Comparison of ENCODE assay signal across 18 mouse cellular contexts in the genomic region with DNA sequence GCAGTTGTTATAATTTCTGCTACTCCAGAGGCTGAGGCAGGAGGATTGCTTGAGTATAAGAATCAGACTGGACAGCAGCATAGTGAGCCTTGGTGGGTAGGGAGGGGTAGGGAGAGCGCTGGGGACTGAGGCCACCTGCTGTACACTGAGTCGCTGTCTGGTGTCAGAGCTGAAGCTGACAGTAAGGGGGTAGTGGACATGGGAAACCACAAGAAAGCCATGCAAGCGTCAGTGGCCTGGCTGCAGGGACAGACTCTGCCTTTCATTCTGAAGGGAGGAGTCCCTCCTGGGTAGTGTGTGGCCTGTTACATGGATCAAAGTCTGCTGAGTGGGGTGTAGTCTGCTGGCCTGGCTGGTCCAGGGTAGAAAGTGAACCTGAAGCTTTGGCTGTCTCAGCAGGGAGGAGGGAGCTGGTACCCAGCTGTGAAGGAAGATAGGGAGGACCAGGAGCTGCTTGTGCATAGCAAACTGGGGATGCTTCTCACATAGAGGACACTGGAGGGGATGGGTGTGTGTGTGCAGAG. TPM values are rescaled to one million over a fixed set of nuclear protein-coding genes. Genes with fewer than 3 reads are reported as not detected.
A peak's percentile ranks its signal among the peaks of the same experiment; 100 is the strongest.
DNase-seq lines count a peak whose midpoint lies in the region; ATAC-seq and TF ChIP-seq lines count a peak whose summit lies in the region.
"Had no signal": no experiment of that assay in that cellular context is flagged by ENCODE, and none has a peak within 500 bp of the region (broad histone marks: within the 10 kb centered on the region; RNA-seq: fewer than 3 reads in every experiment).

No protein-coding gene starts in this region.

- peaks cover 8% of the 10 kb centered on the region for H3K36me3 ChIP-seq in heart, adult 2 months (ENCODE audit: control insufficient read depth, insufficient read depth, low read length)
- H3K36me3 ChIP-seq in kidney, adult 2 months (ENCODE audit: control insufficient read depth, insufficient read depth, low read length), result no peaks in the 10 kb centered on the region
- H3K36me3 ChIP-seq in kidney, embryonic 15.5 days, result no peaks in the 10 kb centered on the region
- H3K36me3 ChIP-seq in midbrain, embryonic 10.5 days, result no peaks in the 10 kb centered on the region
- no peaks in the 10 kb centered on the region for H3K36me3 ChIP-seq in midbrain, embryonic 13.5 days
- H3K36me3 ChIP-seq in stomach, embryonic 14.5 days (ENCODE audit: control insufficient read depth, insufficient read depth, low read length), result no peaks in the 10 kb centered on the region; the same call in 1 of the 2 replicates
- H3K36me3 ChIP-seq: G1E; liver, embryonic 12.5 days had no signal

- H3K9me3 ChIP-seq in kidney, embryonic 15.5 days (replicated peaks), result no peaks in the 10 kb centered on the region
- no peaks in the 10 kb centered on the region for H3K9me3 ChIP-seq in midbrain, embryonic 10.5 days (replicated peaks)
- H3K9me3 ChIP-seq in midbrain, embryonic 13.5 days, result no peaks in the 10 kb centered on the region
- no peaks in the 10 kb centered on the region for H3K9me3 ChIP-seq in stomach, embryonic 14.5 days (ENCODE audit: control insufficient read depth, low read depth, low read length)
- H3K9me3 ChIP-seq: forebrain, embryonic 13.5 days; G1E; liver, embryonic 12.5 days had no signal

- H3K27ac ChIP-seq in heart, adult 2 months, result peak overlapping the region; percentile 79
- H3K27ac ChIP-seq in kidney, adult 2 months (ENCODE audit: insufficient read depth, low read depth, low read length), result 0 out of 2 replicates have a peak overlapping the region, but pooled peaks have one; percentile 27
- H3K27ac ChIP-seq in kidney, embryonic 15.5 days, result no peak overlapping the region
- no peak overlapping the region; the same call in 1 of the 2 replicates for H3K27ac ChIP-seq in midbrain, embryonic 10.5 days (replicated peaks)
- H3K27ac ChIP-seq in midbrain, embryonic 13.5 days, result no peak overlapping the region
- H3K27ac ChIP-seq in stomach, embryonic 14.5 days (ENCODE audit: low read length), result peak overlapping the region; percentile 11; the same call in 1 of the 2 replicates
- H3K27ac ChIP-seq: forebrain, embryonic 13.5 days; hindbrain, embryonic 14.5 days; liver, embryonic 12.5 days had no signal

- H3K4me3 ChIP-seq in heart, adult 2 months, result peak overlapping the region; percentile 16; the same call in 1 of the 2 replicates
- no peak overlapping the region for H3K4me3 ChIP-seq in kidney, adult 2 months (ENCODE audit: insufficient read depth, low read depth, low read length)
- no peak overlapping the region for H3K4me3 ChIP-seq in kidney, embryonic 15.5 days (replicated peaks)
- 0 out of 2 replicates have a peak overlapping the region, but pooled peaks have one; percentile 18 for H3K4me3 ChIP-seq in midbrain, embryonic 10.5 days
- H3K4me3 ChIP-seq in midbrain, embryonic 13.5 days (replicated peaks), result no peak overlapping the region
- no peak overlapping the region for H3K4me3 ChIP-seq in stomach, embryonic 14.5 days (ENCODE audit: low read depth, low read length)
- H3K4me3 ChIP-seq: forebrain, embryonic 13.5 days; liver, embryonic 12.5 days; myocyte had no signal

- peaks cover 1% of the 10 kb centered on the region; the same call in 1 of the 2 replicates for H3K27me3 ChIP-seq in heart, adult 2 months (ENCODE audit: control insufficient read depth, insufficient read depth, low read length)
- H3K27me3 ChIP-seq in kidney, adult 2 months (replicated peaks; ENCODE audit: control insufficient read depth, insufficient read depth, low read length), result no peaks in the 10 kb centered on the region
- peaks cover 18% of the 10 kb centered on the region for H3K27me3 ChIP-seq in kidney, embryonic 15.5 days
- H3K27me3 ChIP-seq in midbrain, embryonic 10.5 days (ENCODE audit: low read depth, poor library complexity, severe bottlenecking), result peaks cover 22% of the 10 kb centered on the region
- H3K27me3 ChIP-seq in midbrain, embryonic 13.5 days, result peaks cover 4% of the 10 kb centered on the region; the same call in 1 of the 2 replicates
- H3K27me3 ChIP-seq in stomach, embryonic 14.5 days (ENCODE audit: control insufficient read depth, insufficient read depth, low read length), result 0 out of 2 replicates have a peak, but pooled peaks cover under 1% of the 10 kb centered on the region
- H3K27me3 ChIP-seq: forebrain, embryonic 13.5 days had no signal

- peaks cover 21% of the 10 kb centered on the region for H3K4me1 ChIP-seq in heart, adult 2 months (ENCODE audit: control insufficient read depth, insufficient read depth, low read length)
- H3K4me1 ChIP-seq in kidney, adult 2 months (ENCODE audit: control insufficient read depth, insufficient read depth, low read length), result no peaks in the 10 kb centered on the region; the same call in 1 of the 2 replicates
- H3K4me1 ChIP-seq in kidney, embryonic 15.5 days, result peaks cover 46% of the 10 kb centered on the region
- H3K4me1 ChIP-seq in midbrain, embryonic 10.5 days, result peaks cover 37% of the 10 kb centered on the region
- H3K4me1 ChIP-seq in midbrain, embryonic 13.5 days (replicated peaks), result peaks cover 18% of the 10 kb centered on the region; the same call in 1 of the 2 replicates
- H3K4me1 ChIP-seq in stomach, embryonic 14.5 days (ENCODE audit: control insufficient read depth, insufficient read depth, low read length), result peaks cover 27% of the 10 kb centered on the region

- TF ChIP-seq CTCF in heart, adult 2 months (IDR thresholded peaks at IDR 0.05), result no peak
- TF ChIP-seq CTCF in kidney, adult 2 months (conservative IDR thresholded peaks at IDR 0.05; ENCODE audit: insufficient read depth, insufficient read length, low read depth, low read length), result no peak

- no peak overlapping the region for H3K4me2 ChIP-seq in kidney, embryonic 15.5 days
- no peak overlapping the region for H3K4me2 ChIP-seq in midbrain, embryonic 13.5 days (replicated peaks)
- no peak overlapping the region for H3K4me2 ChIP-seq in stomach, embryonic 14.5 days (replicated peaks; ENCODE audit: low read depth, low read length)
- H3K4me2 ChIP-seq: forebrain, embryonic 13.5 days; hindbrain, embryonic 14.5 days; liver, embryonic 12.5 days had no signal

- WGBS in heart, adult 2 months, result 60% methylated on average over 3 of the region's 3 CpGs
- 50% methylated on average over 3 of the region's 3 CpGs for WGBS in kidney, adult 2 months
- WGBS in kidney, embryonic 15.5 days, result 59% methylated on average over 3 of the region's 3 CpGs
- 62% methylated on average over 3 of the region's 3 CpGs for whole genome bisulfite sequencing in midbrain, embryonic 10.5 days
- WGBS in midbrain, embryonic 13.5 days, result 22% methylated on average over 3 of the region's 3 CpGs
- 51% methylated on average over 3 of the region's 3 CpGs for WGBS in stomach, embryonic 14.5 days

- peaks cover 2% of the 10 kb centered on the region; the same call in 1 of the 2 replicates for H3K79me2 ChIP-seq in heart, adult 2 months (replicated peaks; ENCODE audit: control insufficient read depth, insufficient read depth, low read length)

- no peak for ATAC-seq in kidney, embryonic 15.5 days (replicated peaks; ENCODE audit: low FRiP score)
- ATAC-seq in midbrain, embryonic 13.5 days, result no peak
- no peak for ATAC-seq in stomach, embryonic 14.5 days (ENCODE audit: insufficient number of reproducible peaks, insufficient read depth, low FRiP score, low read depth)
- ATAC-seq: forebrain, embryonic 13.5 days; liver, embryonic 12.5 days had no signal

- no peak for DNase-seq in heart, adult 2 months
- DNase-seq in heart, postnatal 25 days (ENCODE audit: low spot score), result no peak
- DNase-seq in kidney, adult 2 months, result peak; percentile 66
- DNase-seq in midbrain, embryonic 10.5 days (ENCODE audit: low spot score), result no peak
- DNase-seq in B cell, adult 2 months, result no peak
- DNase-seq: adrenal gland, adult 8-10 months; cerebellum, postnatal 10 days; right cerebral cortex, postnatal 25 days had no signal

- TF ChIP-seq EP300 in heart, adult 2 months (IDR thresholded peaks at IDR 0.05; ENCODE audit: insufficient read depth, low read depth, low read length), result no peak

- TF ChIP-seq POLR2A in heart, adult 2 months (IDR thresholded peaks at IDR 0.05; ENCODE audit: insufficient read depth, low read depth, low read length), result no peak
- no peak for TF ChIP-seq POLR2A in kidney, adult 2 months (IDR thresholded peaks at IDR 0.05; ENCODE audit: low read depth, low read length)

- intact Hi-C loops in heart, adult 2 months (cut with DNase I), result no loop called here
- intact Hi-C loops in heart, postnatal 25 days (cut with DNase I), result loop anchor here (2.0 kb wide), 1 partner anchor 16 kb away; no protein-coding TSS in a partner anchor

- H3K9ac ChIP-seq in heart, adult 2 months (ENCODE audit: low read depth, low read length), result peak overlapping the region; percentile 34; the same call in 1 of the 2 replicates
- no peak overlapping the region for H3K9ac ChIP-seq in kidney, embryonic 15.5 days
- no peak overlapping the region for H3K9ac ChIP-seq in midbrain, embryonic 13.5 days (replicated peaks)
- no peak overlapping the region for H3K9ac ChIP-seq in stomach, embryonic 14.5 days (replicated peaks; ENCODE audit: low read depth, low read length)
- H3K9ac ChIP-seq: forebrain, embryonic 13.5 days; hindbrain, embryonic 14.5 days; liver, embryonic 12.5 days had no signal

RNA-seq across cellular contexts. Expression of a gene that starts 4.4 kb away (rescaled TPM):
- total RNA-seq in heart, adult 2 months (2021), result not detected
- not detected in 2 replicates for polyA plus RNA-seq in heart, adult 2 months (2012; rRNA removed)
- not detected for total RNA-seq in heart, postnatal 25 days (2021)
- polyA plus RNA-seq in kidney, adult 2 months (2012; rRNA removed), result not detected in 2 replicates
- 0.18 TPM in 1 of 2 replicates, not detected in the other for polyA plus RNA-seq in kidney, embryonic 15.5 days (2015; fragmentation: Nextera tagmentation; extraction: Ambion mirVana)
- 0.94 and 2.1 TPM in 2 replicates for polyA plus RNA-seq in midbrain, embryonic 10.5 days (2016; fragmentation: Nextera tagmentation; extraction: Ambion mirVana)
- 3.9 TPM in 2 replicates for polyA plus RNA-seq in midbrain, embryonic 13.5 days (2015; fragmentation: Nextera tagmentation; extraction: Ambion mirVana)
- 0.67 and 0.77 TPM in 2 replicates for polyA plus RNA-seq in stomach, embryonic 14.5 days (2014; fragmentation: Nextera tagmentation; extraction: Ambion mirVana)
- total RNA-seq: adrenal gland, adult 8-10 months; G1E had no signal
- polyA plus RNA-seq: C2C12; G1E; kidney, embryonic 14.5 days; liver, embryonic 12.5 days; myocyte had no signal

RNA-seq across cellular contexts. Expression of a gene that starts 15.5 kb away (rescaled TPM):
- 10 to 100 TPM; 27.1 to 28.9 TPM for total RNA-seq in heart, adult 2 months (2021)
- 38.7 and 52.8 TPM in 2 replicates for polyA plus RNA-seq in heart, adult 2 months (2012; rRNA removed)
- total RNA-seq in heart, postnatal 25 days (2021), result 10 to 100 TPM; 20.7 to 25.4 TPM
- polyA plus RNA-seq in kidney, adult 2 months (2012; rRNA removed), result 28.4 and 30.4 TPM in 2 replicates
- 32.5 and 37.2 TPM in 2 replicates for polyA plus RNA-seq in kidney, embryonic 15.5 days (2015; fragmentation: Nextera tagmentation; extraction: Ambion mirVana)
- polyA plus RNA-seq in midbrain, embryonic 10.5 days (2016; fragmentation: Nextera tagmentation; extraction: Ambion mirVana), result 26.7 and 33.6 TPM in 2 replicates
- polyA plus RNA-seq in midbrain, embryonic 13.5 days (2015; fragmentation: Nextera tagmentation; extraction: Ambion mirVana), result 37.8 and 40.7 TPM in 2 replicates
- 28.2 and 28.4 TPM in 2 replicates for polyA plus RNA-seq in stomach, embryonic 14.5 days (2014; fragmentation: Nextera tagmentation; extraction: Ambion mirVana)

RNA-seq across cellular contexts. Expression of a gene that starts 20.7 kb away (rescaled TPM):
- 1 to 10 TPM; 8.2 to 9.4 TPM for total RNA-seq in heart, adult 2 months (2021)
- 19.4 and 22.2 TPM in 2 replicates for polyA plus RNA-seq in heart, adult 2 months (2012; rRNA removed)
- 1 to 10 TPM; 8.1 to 8.3 TPM for total RNA-seq in heart, postnatal 25 days (2021)
- polyA plus RNA-seq in kidney, adult 2 months (2012; rRNA removed), result 72.5 and 93.3 TPM in 2 replicates
- 64.8 and 70.5 TPM in 2 replicates for polyA plus RNA-seq in kidney, embryonic 15.5 days (2015; fragmentation: Nextera tagmentation; extraction: Ambion mirVana)
- 59.2 and 59.8 TPM in 2 replicates for polyA plus RNA-seq in midbrain, embryonic 10.5 days (2016; fragmentation: Nextera tagmentation; extraction: Ambion mirVana)
- 48.0 and 52.6 TPM in 2 replicates for polyA plus RNA-seq in midbrain, embryonic 13.5 days (2015; fragmentation: Nextera tagmentation; extraction: Ambion mirVana)
- 71.3 and 75.7 TPM in 2 replicates for polyA plus RNA-seq in stomach, embryonic 14.5 days (2014; fragmentation: Nextera tagmentation; extraction: Ambion mirVana)

RNA-seq across cellular contexts. Expression of a gene that starts 23.5 kb away (rescaled TPM):
- total RNA-seq in heart, adult 2 months (2021), result 10 to 100 TPM; 21.0 to 25.3 TPM
- polyA plus RNA-seq in heart, adult 2 months (2012; rRNA removed), result 42.3 and 49.3 TPM in 2 replicates
- 10 to 100 TPM; 23.4 to 26.4 TPM for total RNA-seq in heart, postnatal 25 days (2021)
- polyA plus RNA-seq in kidney, adult 2 months (2012; rRNA removed), result 88.3 and 89.2 TPM in 2 replicates
- 108 and 118 TPM in 2 replicates for polyA plus RNA-seq in kidney, embryonic 15.5 days (2015; fragmentation: Nextera tagmentation; extraction: Ambion mirVana)
- 119 and 132 TPM in 2 replicates for polyA plus RNA-seq in midbrain, embryonic 10.5 days (2016; fragmentation: Nextera tagmentation; extraction: Ambion mirVana)
- 78.5 and 84.5 TPM in 2 replicates for polyA plus RNA-seq in midbrain, embryonic 13.5 days (2015; fragmentation: Nextera tagmentation; extraction: Ambion mirVana)
- polyA plus RNA-seq in stomach, embryonic 14.5 days (2014; fragmentation: Nextera tagmentation; extraction: Ambion mirVana), result 78.6 and 80.8 TPM in 2 replicates

RNA-seq across cellular contexts. Expression of a gene that starts 32.4 kb away (rescaled TPM):
- total RNA-seq in heart, adult 2 months (2021), result 1 to 10 TPM; 4.6 to 5.7 TPM
- 17.8 and 18.0 TPM in 2 replicates for polyA plus RNA-seq in heart, adult 2 months (2012; rRNA removed)
- 1 to 10 TPM; 4.2 to 6.0 TPM for total RNA-seq in heart, postnatal 25 days (2021)
- 147 and 174 TPM in 2 replicates for polyA plus RNA-seq in kidney, adult 2 months (2012; rRNA removed)
- 33.7 and 40.3 TPM in 2 replicates for polyA plus RNA-seq in kidney, embryonic 15.5 days (2015; fragmentation: Nextera tagmentation; extraction: Ambion mirVana)
- 25.6 and 27.9 TPM in 2 replicates for polyA plus RNA-seq in midbrain, embryonic 10.5 days (2016; fragmentation: Nextera tagmentation; extraction: Ambion mirVana)
- polyA plus RNA-seq in midbrain, embryonic 13.5 days (2015; fragmentation: Nextera tagmentation; extraction: Ambion mirVana), result 16.5 and 16.6 TPM in 2 replicates
- polyA plus RNA-seq in stomach, embryonic 14.5 days (2014; fragmentation: Nextera tagmentation; extraction: Ambion mirVana), result 25.9 and 27.1 TPM in 2 replicates

Comparison
In these comparisons a context has a peak if more than half of its experiments do, and no peak if none do; other contexts are left out.
1. H3K27ac ChIP-seq: peak in heart, adult 2 months (single experiment), kidney, adult 2 months (single experiment) and stomach, embryonic 14.5 days (single experiment); none in kidney, embryonic 15.5 days (single experiment), midbrain, embryonic 10.5 days (single experiment) and midbrain, embryonic 13.5 days (single experiment).
2. H3K4me3 ChIP-seq: peak in heart, adult 2 months (single experiment) and midbrain, embryonic 10.5 days (single experiment); none in kidney, adult 2 months (single experiment), kidney, embryonic 15.5 days (single experiment), midbrain, embryonic 13.5 days (single experiment) and stomach, embryonic 14.5 days (single experiment).